Comparison of ENCODE assay signal across 26 mouse cellular contexts in the genomic region with DNA sequence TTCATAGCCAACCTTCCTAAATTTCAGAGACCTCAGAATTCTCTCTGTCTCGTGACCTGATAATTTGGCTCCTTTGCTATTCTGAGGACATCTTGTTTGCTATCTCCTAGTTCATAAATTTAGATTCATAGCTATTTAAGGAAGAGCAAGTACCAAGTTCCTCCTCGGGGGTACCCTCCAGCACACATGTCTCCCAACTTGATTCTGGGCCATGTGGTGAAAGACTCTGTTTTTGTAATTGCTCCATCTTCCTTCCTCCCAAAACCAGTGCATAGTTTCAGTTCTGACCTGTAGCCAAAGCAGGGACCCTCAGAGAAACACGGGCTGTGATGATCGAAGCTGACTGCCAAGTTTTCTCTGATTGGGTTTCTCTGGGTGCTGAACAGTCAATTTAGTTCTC. TPM values are rescaled to one million over a fixed set of nuclear protein-coding genes. Genes with fewer than 3 reads are reported as not detected.
"Had no signal": no experiment of that assay in that cellular context is flagged by ENCODE, and none has a peak within 500 bp of the region (broad histone marks: within the 10 kb centered on the region; RNA-seq: fewer than 3 reads in every experiment).

No protein-coding gene starts in this region.

- H3K27me3 ChIP-seq: heart, embryonic 12.5 days had no signal

- DNase-seq: gastrocnemius, postnatal 14 days; gastrocnemius, postnatal 36 days; heart, adult 18-20 months; heart, postnatal 14 days; heart, postnatal 4 days; kidney, adult 11 months; kidney, adult 2 months; kidney, adult 9 months; kidney, postnatal 14 days; kidney, postnatal 36 days; layer of hippocampus, adult 9-11 months; layer of hippocampus, postnatal 36 days; left cerebral cortex, postnatal 4 days had no signal

- H3K36me3 ChIP-seq: heart, embryonic 10.5 days; heart, embryonic 12.5 days; hindbrain, embryonic 10.5 days; hindbrain, embryonic 12.5 days; kidney, embryonic 15.5 days; limb, embryonic 13.5 days; limb, embryonic 15.5 days had no signal

- ATAC-seq: hindbrain, embryonic 16.5 days; intestine, embryonic 16.5 days had no signal

- H3K4me1 ChIP-seq: hindbrain, embryonic 12.5 days had no signal

- H3K27ac ChIP-seq: heart, embryonic 10.5 days; hindbrain, embryonic 10.5 days; hindbrain, embryonic 12.5 days; hindbrain, embryonic 14.5 days; kidney, embryonic 15.5 days; kidney, postnatal 0 days; limb, embryonic 13.5 days; limb, embryonic 15.5 days had no signal

- H3K4me3 ChIP-seq: heart, embryonic 10.5 days; heart, embryonic 12.5 days; hindbrain, embryonic 10.5 days; hindbrain, embryonic 12.5 days; kidney, embryonic 15.5 days; limb, embryonic 13.5 days; limb, embryonic 15.5 days had no signal

RNA-seq across cellular contexts. Expression of a gene that starts 7.5 kb away (rescaled TPM):
- total RNA-seq: layer of hippocampus, postnatal 36 days had no signal
- polyA plus RNA-seq: large intestine, adult 2 months; liver, adult 2 months had no signal
